Mouse (Mus musculus) heart, postnatal 25 days (tissue): Measurements from ENCODE around the gene Baiap2l1. TPM values are rescaled to one million over a fixed set of nuclear protein-coding genes. Genes with fewer than 3 reads are reported as not detected.

Experiments used
- DNase-seq: peaks from one replicate; pipeline ENCODE4 v3.0.0; 2022; ENCODE audit warnings: low spot score
- intact Hi-C: fragments of 180-260 bp; cut with DNase I; formaldehyde crosslinking; loops from one replicate; pipeline ENCODE4 v1.15.1; 2025
- total RNA-seq, 2 experiments: library from RNA; stranded (reverse); gene quantifications; 2 replicates each; pipeline ENCODE4 v1.2.3; 2021

Baiap2l1 gene
- total RNA-seq, 2 experiments from 2014 or later = 5.6 to 5.7 TPM

DNA sequence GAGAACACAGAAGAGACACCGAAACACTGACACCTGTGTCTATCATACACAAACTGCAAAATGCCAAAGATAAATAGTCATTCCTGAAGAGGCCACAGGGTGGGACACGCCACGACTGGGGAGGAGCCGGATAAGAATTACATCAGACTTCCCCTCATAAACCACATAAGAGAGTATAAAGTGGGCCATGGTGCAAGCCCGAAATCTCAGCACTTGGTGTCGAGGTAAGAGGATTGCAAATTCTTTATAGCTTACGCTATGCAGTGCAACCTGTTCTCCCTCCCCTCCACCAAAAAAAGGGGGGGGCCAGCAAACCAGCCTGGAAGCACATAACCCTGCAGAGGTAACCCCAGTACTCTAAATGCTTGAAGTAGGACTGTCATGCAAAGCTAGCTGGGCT lies 63.0 kb downstream of the Baiap2l1 start:
- no peak for DNase-seq
- intact Hi-C loops = loop anchor here (5.0 kb wide), 1 partner anchor 62 kb away; the partner anchor contains the start of gene Baiap2l1

DNA sequence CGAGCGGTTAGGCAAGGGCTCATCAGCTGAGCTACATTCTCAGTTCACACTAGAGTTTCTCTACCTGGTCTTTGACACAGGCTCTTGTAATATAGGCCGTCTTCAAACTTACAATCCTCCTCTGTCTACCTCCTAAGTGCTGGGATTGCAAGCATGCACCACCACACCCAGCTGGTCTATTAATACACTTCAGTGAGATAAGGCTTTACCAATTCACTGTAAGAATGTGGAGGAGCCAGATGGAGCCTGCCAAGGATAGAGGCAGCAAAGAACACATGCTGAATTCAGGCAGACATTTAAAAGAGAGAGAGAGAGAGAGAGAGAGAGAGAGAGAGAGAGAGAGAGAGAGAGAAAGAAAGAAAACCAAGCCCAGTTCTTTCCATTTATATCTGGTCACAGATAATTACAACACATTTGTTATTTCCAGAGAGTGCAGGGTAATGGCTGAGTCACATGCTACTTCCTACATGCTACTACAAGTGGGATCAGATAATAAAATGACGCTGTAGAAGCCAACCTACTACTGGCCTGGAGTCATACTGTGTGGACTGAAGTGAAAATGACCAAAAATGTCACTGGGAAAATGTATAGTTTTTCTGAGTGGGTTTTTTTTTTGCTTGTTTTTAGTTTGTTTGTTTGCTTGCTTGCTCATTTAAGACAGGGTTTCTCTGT lies 68.0 kb downstream of the Baiap2l1 start:
- intact Hi-C loops = loop anchor here (5.0 kb wide), 1 partner anchor 67 kb away; the partner anchor contains the start of gene Baiap2l1
- DNase-seq = no peak

DNA sequence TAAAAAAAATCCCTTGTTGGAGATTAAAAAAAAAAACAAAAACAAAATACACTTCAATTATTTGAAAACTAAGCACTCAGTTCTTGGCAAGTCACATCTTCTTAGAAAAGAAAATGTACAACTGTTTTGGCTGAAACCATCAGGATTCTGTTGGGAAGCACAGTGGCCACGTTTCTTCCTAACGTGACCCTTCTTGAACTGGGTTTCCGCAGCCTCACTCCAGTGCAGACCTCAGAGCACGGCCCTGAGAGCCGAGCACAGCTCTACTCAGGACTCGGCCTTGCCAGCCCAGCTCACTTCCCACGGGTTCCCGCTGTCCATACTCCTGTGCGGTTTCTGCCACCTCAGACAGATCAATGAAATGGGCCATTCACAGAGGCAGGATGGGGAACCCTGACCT lies 69.5 kb downstream of the Baiap2l1 start:
- no peak for DNase-seq
- intact Hi-C loops = no loop called here

DNA sequence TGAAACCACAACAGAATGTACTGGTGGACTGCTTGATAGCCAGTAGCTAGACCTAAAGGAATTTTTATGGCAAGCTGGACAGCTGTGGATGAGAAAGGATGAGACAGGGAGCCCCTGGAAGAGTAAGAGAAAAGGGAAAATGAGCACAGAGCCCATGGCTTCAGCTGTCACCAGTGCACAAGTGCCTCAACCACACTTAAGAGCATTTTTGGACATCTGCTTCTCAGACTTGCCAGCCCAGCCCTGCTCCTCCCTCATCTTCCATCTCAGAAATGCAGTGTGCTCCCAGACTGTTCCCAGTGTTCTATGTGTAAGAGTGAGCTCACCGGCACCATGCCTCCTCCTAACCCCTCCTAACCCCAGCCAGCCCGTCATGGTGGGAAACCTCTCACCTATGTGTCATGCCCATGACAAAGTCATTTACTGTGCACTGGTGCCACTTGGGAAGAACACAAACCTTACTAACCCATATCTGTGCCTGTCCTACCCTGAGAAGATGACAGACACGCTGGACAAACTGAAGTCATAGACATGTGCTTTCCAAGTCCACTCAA lies 70.6 kb downstream of the Baiap2l1 start:
- intact Hi-C loops = no loop called here
- DNase-seq = no peak

DNA sequence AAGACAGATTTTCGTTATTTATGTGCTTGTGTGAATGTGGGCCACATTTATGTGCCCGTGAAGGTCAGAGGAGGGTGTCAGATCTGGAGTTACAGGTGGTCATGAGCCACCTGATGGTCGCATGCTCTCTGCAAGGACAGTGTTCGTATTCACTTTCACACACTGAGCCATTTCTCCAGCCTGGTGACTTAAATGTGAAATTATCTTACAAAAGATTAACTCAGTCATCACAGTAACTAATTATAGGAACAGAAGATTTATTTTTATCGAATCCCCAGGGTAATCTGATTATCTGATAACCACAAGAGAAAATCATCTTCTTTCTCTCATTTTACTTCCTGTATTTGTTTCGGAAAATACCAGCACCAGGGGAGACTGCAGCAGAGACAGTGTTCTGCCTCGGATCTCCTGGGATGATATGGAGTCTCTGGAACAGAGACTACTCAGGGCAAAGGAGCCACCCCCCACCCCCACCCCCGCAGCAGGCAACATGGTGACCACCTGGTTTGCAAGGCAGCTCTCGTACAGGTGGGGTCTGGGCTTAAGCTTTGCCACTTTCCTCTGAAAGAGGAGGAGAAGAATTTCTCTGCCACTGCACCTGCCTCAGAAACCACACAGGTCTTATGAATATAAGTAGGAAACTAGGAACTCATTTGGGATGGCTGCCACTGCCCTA lies 71.2 kb downstream of the Baiap2l1 start:
- no peak for DNase-seq
- intact Hi-C loops = no loop called here

DNA sequence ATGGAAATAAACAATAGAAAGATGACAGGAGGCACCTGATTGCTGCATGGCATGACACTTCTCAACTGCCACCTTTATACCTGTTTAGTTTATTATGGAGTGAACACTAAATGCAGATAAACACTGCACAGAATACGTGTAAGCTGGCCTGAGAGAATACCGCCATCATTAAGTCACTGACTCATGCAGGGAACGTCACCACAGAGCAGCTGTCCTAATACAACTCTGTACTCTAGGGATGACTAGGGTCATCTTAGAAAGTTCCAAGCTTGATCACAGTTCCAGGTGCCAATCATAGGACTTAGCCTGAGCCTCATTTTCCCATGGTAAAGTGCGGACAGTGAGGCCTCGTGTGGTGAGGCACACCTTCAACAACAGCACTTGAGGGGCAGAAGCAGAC lies 73.3 kb downstream of the Baiap2l1 start:
- DNase-seq = no peak
- intact Hi-C loops = no loop called here

DNA sequence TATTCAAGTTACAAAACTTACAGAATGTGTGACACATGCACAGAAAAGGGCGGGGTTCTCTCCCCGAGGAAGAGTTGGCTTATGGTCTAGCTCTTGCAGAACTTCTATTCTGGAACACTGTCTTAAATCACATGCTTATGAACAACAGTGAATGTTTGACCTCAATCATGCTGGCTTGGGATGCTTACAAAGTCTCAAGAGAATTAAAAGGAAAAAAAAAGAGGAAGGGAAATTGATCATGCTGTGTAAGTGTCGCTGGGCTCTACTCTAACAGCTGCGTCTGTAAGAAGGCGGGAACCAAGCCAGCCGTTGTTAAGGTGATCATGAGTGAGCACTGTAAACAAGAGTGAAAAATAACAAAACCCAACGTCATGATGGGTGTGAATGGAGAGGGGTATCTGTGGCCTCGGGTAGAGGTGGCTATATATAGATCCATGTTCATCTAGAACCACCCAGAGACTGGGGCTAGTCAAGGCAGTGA lies 74.3 kb downstream of the Baiap2l1 start:
- intact Hi-C loops = no loop called here
- DNase-seq = no peak

DNA sequence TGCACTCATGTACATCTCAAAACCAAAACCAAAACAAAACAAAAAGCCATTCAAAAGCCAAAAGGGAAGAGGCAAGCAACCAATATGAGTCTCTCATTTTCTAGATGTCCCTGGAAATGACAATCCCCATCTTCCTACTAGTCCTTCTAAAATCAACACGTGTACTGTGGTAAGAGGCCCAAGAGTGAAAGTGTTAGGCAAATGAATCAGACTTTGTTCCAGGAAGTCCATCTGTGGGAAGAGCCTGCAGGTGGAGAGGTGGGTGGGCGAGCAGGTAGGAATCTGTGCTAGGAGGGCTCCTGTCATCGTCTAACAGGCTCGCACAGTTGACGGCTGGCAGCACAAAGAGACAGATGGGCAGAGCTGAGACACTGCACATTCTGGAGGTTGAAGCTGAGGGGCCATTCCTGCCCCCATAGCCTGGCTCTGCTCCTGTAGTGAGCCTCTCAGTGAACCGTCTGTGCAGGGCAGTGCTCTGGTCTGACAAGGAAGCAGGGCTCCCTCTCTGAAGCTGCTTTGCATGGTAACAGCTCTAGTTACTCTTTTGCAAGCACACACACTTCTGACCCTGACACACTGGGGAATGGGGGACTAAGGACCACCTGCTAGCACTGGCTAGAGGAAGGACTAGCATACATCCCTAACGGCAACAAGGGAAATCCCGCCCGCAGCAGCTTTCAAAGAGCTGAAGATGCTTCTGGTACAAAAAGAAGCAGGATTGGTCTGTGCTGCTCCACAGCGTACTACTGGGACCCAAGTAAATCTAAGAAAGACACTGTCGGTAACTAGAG lies 75.2 kb downstream of the Baiap2l1 start:
- intact Hi-C loops = no loop called here
- no peak for DNase-seq

DNA sequence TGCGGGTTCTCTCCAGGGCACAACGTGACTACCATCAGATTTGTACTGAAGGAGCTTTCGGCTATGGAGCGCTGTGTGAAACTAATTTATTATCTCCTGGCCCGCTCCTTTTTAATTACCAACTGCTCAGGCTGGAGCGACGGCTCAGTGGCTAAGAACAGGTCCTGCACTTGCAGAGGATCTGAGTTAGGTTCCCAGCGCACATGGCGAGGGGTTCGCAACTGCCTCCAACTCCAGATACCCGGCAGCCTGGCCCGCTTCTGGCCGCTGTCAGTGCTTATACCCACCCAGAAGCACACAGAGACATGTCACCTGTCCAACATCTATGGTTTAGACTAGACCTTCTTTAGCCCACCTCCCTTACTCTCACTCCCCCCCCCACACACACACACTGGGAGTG lies 78.0 kb downstream of the Baiap2l1 start:
- no peak for DNase-seq
- intact Hi-C loops = no loop called here

DNA sequence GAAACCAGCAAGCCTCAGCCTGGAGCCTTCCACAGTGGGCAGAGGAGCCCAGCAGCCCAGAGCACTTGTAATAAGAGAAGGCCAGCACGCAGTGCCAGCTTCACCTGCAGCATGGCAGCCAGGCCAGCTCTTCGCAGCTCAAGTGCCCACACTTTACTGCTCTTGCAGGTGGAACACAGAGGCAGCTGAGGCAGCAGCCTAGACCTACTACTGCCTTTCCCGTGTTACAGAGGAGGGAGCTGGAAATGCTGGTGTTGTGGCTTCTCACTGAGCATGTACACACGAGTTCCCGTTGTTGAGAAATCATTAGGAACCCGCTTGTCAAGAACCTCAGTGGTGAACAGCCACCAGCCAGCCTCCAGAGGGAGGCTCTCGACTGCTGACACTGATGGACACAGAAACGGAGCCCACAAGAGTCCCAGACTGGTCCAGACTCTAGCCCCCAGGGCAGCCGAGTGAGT lies 78.8 kb downstream of the Baiap2l1 start:
- intact Hi-C loops = no loop called here
- DNase-seq = no peak

DNA sequence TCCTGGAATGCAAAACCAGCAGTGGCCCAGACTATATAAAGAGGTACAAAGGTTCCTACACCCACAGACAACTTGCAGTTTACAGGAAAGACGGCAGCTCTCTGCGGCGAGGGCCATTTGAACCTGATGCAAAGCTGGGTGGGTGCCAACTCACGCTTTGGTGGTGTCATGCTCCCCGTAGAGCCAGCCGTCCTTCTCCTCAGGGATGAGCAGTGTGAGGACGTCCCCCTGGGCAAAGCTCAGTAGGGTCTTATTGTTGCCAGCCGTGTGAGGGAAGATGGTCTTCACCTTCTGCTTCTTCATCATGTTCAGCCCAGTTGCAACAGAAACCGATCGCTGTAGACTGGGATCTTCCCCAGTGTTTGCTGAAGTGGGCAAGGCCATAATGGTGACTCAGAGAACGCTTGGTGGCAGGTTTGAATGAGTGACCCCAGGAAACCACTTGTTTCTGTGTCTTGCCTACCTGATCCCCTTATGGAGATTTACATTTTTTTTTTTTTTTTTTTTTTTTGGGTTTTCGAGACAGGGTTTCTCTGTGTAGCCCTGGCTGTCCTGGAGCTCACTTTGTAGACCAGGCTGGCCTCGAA lies 79.4 kb downstream of the Baiap2l1 start:
- no peak for DNase-seq

DNA sequence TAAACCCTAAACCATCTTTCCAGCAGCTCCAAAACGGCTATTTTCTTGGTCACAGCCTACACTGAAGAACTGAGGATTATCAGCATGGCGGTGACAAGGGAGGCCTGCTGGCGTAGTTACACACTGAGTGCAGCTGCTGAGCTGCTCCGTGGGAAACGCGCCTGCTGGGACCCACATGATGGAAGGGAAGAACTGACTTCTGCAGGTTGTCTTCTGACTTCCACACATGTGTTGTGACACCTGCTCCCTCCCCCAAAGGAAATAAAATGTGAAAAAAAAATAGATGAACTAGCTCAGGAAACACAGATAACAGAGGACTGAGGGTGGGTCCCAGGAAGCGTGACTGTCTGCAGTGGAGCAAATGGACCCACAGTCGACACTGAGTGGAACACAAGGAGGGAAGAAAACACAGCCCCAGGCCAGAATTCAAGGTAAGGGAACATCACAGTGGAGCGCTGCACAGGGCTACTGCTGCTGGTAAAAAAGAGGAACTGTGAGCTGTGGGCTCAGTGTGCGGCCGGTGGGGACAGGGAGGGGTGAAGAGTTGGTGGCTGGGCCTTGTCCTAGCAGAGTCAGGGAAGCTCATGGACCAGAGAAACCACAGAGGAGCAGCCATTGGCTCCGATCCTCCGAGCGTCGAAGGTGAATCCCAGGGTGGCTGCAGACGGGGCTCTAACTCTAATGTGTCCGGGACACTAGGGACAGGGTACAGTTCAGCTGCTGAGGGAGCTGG lies 80.8 kb downstream of the Baiap2l1 start:
- intact Hi-C loops = no loop called here
- DNase-seq = no peak

More for the DNA sequence above, 79.4 kb downstream of the Baiap2l1 start:
- intact Hi-C loops = no loop called here

DNA sequence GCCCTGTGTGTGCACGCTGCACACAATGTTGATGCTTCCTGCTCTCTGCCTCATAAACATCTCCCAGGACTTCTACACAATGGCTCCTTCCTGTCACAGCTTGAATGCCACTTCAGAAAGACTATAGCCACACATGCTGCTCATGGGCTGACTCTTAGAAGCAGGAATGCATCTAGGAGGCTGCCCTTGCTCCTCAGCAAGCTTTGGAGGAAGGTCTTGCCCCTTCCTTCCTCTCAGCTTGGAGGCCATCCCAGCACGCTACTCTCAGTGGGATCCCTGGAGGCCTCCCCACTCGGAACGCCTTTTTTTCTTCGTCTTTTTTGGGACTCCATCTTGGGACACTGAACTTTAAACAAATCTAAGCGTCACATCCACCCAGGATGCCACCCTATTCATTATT lies 83.0 kb downstream of the Baiap2l1 start:
- intact Hi-C loops = no loop called here
- DNase-seq = no peak

DNA sequence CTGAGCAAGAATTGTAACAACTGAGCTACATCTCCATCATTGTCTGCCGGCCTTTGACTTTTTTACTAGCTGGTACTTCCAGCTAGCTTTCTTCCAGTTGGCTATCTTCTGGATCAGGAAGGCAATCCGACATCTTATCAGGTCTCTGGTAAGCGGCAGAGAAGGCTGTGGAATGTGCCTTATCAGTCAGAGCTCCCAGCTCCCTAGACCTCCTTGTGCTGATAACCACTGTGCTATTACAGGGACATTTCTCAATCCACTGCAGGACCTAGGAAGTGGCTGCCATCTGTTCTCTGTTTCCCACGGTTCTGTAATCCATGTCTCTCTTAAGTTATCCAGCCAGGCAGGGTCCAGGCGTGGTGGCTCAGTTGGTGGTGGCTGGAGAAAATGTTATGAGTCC lies 86.1 kb downstream of the Baiap2l1 start:
- no peak for DNase-seq
- intact Hi-C loops = no loop called here

DNA sequence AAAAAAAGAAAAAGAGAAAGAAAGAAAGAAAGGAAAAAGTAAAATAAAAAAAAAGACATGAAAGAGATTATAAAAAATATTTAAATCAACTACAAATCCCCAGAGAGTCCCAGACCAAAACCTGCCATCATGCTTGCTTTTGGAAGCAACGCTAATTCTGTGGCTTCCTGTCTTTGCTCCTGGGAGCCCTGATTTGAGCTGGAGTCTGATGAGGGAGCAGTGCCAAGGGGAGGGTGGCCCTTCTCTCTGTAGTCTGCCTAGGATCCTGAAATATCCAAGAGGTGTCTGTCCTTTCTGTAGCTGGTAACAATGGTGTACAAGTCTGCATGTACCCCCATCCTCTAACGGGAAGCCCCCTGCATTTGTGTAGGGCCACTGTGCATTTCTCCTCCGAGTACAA lies 86.8 kb downstream of the Baiap2l1 start:
- no peak for DNase-seq
- intact Hi-C loops = no loop called here

DNA sequence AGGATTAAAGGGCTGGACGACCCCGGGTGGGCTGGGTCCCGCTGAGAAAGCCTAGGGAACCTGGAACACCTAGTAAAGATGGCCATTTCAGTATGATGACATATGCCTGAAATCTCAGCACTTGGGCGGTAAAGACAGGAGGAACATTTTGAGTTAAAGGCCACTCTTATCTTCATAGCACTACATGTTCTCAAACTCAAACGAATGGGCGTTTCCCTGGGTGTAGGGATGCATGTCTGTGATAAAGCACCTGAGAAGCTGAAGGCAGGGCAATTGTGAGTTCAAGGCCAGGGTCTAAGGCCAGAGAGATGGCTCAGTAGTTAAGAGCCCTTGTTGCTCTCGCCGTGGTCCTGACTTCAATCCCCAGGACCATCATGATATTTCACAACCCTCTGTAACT lies 87.5 kb downstream of the Baiap2l1 start:
- intact Hi-C loops = no loop called here
- DNase-seq = no peak

DNA sequence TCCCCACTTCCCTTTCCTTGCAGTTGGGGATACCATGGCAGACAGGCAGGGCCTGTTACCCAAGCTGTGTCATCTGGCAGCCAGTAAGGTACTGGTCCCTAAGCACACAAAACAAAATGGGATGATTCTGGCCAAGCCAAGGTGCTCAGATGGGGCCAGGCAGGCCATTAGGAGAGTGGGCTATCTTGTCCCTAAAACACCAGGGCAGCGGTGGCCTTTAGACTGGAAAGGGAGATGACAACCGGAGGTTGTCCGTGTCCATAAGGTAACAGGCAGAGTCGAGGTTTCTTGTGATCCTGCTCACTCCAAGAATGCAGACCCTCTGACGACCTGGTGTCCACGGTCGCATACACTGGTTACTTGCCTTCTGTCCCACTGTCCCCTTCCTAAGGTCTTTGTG lies 88.0 kb downstream of the Baiap2l1 start:
- intact Hi-C loops = no loop called here
- DNase-seq = no peak

DNA sequence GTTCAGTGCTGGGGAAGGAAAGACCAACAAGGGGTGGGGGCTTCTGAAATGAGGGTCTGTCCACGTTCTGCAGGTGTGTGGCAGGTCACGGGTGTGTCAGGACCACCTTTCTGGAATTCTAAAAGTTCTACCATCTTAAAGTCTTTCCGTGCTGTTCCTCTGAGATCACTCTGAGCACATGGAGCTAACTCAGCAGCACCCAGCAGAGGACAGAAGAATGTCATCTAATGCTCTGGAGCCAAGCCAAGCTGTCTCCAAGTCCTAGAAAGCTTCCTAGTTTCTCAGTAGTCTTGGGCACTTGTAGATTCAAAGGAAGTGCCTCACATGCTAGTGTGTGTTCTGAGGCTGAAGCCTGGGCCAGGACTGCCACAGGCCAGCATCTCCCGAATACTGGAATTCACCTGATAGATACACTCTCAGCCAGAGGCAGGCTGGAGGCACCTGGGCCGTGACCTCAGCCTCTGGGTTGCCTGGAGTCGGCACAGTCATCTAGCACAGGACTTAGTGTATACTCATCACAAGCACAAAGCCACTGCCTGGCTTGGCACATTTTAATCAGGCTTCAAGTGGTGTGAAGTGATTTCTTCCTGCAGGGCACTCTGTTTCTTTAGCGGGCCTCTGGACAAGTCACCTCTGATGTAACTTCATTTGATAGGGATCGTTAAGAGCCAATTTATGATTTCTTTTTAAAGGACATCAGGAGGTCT lies 90.2 kb downstream of the Baiap2l1 start:
- intact Hi-C loops = no loop called here
- no peak for DNase-seq

DNA sequence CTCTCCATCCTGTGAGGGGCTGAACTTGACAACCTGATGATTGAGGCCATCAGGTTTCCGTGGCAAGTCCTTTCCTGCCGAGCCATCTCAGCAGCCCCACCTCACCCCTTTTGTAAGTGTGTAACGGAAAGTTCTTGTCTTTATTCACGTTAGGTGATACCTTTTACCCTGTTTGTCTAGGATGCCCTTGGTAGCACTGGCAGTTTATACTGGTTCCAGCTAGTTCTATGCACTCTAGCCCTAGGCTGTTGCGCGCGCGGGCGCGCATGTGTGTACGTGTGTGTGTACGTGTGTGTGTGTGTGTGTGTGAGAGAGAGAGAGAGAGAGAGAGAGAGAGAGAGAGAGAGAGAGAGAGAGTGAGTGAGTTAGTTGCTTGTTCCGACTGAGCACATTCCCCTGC lies 94.4 kb downstream of the Baiap2l1 start:
- no peak for DNase-seq
- intact Hi-C loops = no loop called here
